Mouse (Mus musculus) kidney, postnatal 0 days (tissue): ENCODE data around the gene Ptpn13. TPM values are rescaled to one million over a fixed set of nuclear protein-coding genes. Genes with fewer than 3 reads are reported as not detected.
A peak's percentile ranks its signal among the peaks of the same experiment; 100 is the strongest.

Experiments
- ATAC-seq: fragments of 200-750 bp; cut with Nextera tagmentation; replicated peaks from 2 replicates; pipeline ENCODE4 v1.8.0; 2017; ENCODE audit warnings: low read depth, moderate number of reproducible peaks, moderate TSS enrichment, moderate library complexity; ENCODE audit not compliant: low FRiP score
- DNase-seq: peaks from one replicate; pipeline ENCODE4 v3.0.0-alpha.2; 2016; ENCODE audit warnings: low spot score
- H3K27ac ChIP-seq: fragments of 300-500 bp; sonication (generic); 2 replicates; pipeline ENCODE4 v1.5.1; 2014; ENCODE audit warnings: mild to moderate bottlenecking
- H3K27me3 ChIP-seq: fragments of 300-500 bp; sonication (generic); 2 replicates; pipeline ENCODE4 v1.6.1; 2014; ENCODE audit warnings: low read length, mixed read lengths; ENCODE audit not compliant: insufficient read depth
- H3K36me3 ChIP-seq: fragments of 300-500 bp; sonication (generic); 2 replicates; pipeline ENCODE4 v1.6.1; 2014; ENCODE audit warnings: low read length, mixed read lengths; ENCODE audit not compliant: insufficient read depth
- H3K4me1 ChIP-seq: fragments of 300-500 bp; sonication (generic); replicated peaks from 2 replicates; pipeline ENCODE4 v1.6.1; 2014; ENCODE audit warnings: antibody characterized with exemption, low read length, mixed read lengths; ENCODE audit not compliant: insufficient read depth
- H3K4me2 ChIP-seq: fragments of 300-500 bp; sonication (generic); 2 replicates; pipeline ENCODE4 v1.6.1; 2014; ENCODE audit warnings: mild to moderate bottlenecking, low read length, moderate library complexity, mixed read lengths
- H3K4me3 ChIP-seq: fragments of 300-500 bp; sonication (generic); replicated peaks from 2 replicates; pipeline ENCODE4 v1.5.1; 2014; ENCODE audit warnings: low read depth, low read length
- H3K9ac ChIP-seq: fragments of 300-500 bp; sonication (generic); 2 replicates; pipeline ENCODE4 v1.6.1; 2014; ENCODE audit warnings: low read depth, low read length
- H3K9me3 ChIP-seq: fragments of 300-500 bp; sonication (generic); replicated peaks from 2 replicates; pipeline ENCODE4 v1.6.1; 2016; ENCODE audit warnings: low read length, inconsistent platforms, mixed read lengths
- CTCF ChIP-seq: IDR thresholded peaks from 2 replicates; pipeline ENCODE4 v1.5.1; 2016; ENCODE audit warnings: antibody characterized with exemption, low read depth, mild to moderate bottlenecking, moderate library complexity
- WGBS: fragments of 180-500 bp; shearing (Covaris S2); extraction: QIAGEN DNeasy Blood & Tissue Kit; methylation state at CpG from one replicate; pipeline ENCODE4 v1.1.7; 2014; 5-methylcytosine and 5-hydroxymethylcytosine counted together
- polyA plus RNA-seq: library from polyadenylated mRNA; unstranded; fragments of >200 nt; fragmentation: Nextera tagmentation; extraction: Ambion mirVana; gene quantifications from 2 replicates; pipeline ENCODE4 v1.2.1, GENCODE M21; 2015

Ptpn13 gene
- polyA plus RNA-seq, 1 experiment from 2014 or later: 20.4 TPM

GRCm38 (mm10) chr5:103515876-103516275 lies 90.9 kb downstream of the Ptpn13 start:
- H3K4me1 ChIP-seq: no peaks in the 10 kb centered on the region
- no peak overlapping the region for H3K4me2 ChIP-seq
- TF ChIP-seq CTCF: no peak
- H3K9me3 ChIP-seq: no peaks in the 10 kb centered on the region
- no peak for DNase-seq
- WGBS: 89% methylated on average over 4 of the region's 4 CpGs
- H3K4me3 ChIP-seq: no peak overlapping the region
- no peak for ATAC-seq
- H3K9ac ChIP-seq: no peak overlapping the region
- H3K27me3 ChIP-seq: no peaks in the 10 kb centered on the region
- H3K27ac ChIP-seq: no peak overlapping the region
- H3K36me3 ChIP-seq: no peaks in the 10 kb centered on the region

DNA sequence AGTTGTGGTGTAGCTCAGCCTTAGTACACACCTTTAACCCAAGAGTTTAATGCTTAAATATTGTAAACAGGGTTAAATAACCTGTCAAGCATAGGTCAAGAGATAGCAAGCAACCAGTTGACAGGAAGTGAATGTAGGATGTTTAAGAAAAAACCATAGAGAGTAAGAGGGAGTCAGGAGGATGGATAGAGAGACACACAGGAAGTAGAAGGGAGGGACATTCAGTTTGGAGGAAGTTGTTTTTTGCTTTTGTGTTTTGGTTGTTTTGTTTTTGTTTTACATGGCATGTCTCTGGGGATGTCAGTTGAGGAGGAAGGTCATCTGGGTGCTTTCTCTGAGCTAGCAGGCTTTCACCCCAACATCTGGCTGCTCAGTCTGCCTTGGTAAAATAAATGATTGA lies 91.6 kb downstream of the Ptpn13 start:
- DNase-seq: no peak
- Histone ChIP-seq H3K4me1 (no peaks in the 10 kb centered on the region), H3K27me3 (no peaks in the 10 kb centered on the region), H3K4me2 (no peak overlapping the region), H3K9ac (no peak overlapping the region), H3K9me3 (no peaks in the 10 kb centered on the region), H3K27ac (no peak overlapping the region), H3K4me3 (no peak overlapping the region), H3K36me3 (no peaks in the 10 kb centered on the region)
- no peak for ATAC-seq
- TF ChIP-seq CTCF: no peak

DNA sequence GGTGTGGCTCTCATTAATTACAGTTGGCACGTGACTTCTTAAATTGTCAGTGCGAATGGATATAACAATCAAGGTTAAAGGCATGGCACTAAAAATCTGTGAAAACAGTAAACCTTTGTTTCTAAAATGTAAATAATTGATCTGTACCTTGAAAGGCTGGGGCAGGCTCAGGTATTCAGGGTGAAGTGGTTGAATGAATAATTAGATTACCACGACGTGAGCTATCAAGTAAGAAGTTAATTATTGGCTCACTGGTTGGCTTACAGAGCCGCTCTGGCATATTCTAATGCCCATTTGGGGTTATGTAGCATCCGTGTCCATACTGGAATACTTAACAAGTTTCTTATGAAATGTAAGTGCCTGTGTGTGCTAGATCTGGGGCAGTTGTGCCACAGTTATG lies 92.6 kb downstream of the Ptpn13 start:
- WGBS: 62% methylated on average over 6 of the region's 6 CpGs
- no peak for TF ChIP-seq CTCF
- ATAC-seq: peak; percentile 72
- no peaks in the 10 kb centered on the region for H3K9me3 ChIP-seq
- H3K4me1 ChIP-seq: no peaks in the 10 kb centered on the region
- H3K9ac ChIP-seq: no peak overlapping the region
- H3K4me2 ChIP-seq: 0 out of 2 replicates have a peak overlapping the region, but pooled peaks have one; percentile 13
- no peaks in the 10 kb centered on the region for H3K36me3 ChIP-seq
- H3K27ac ChIP-seq: 0 out of 2 replicates have a peak overlapping the region, but pooled peaks have one; percentile 60
- peak; percentile 48 for DNase-seq
- H3K4me3 ChIP-seq: no peak overlapping the region
- no peaks in the 10 kb centered on the region for H3K27me3 ChIP-seq

DNA sequence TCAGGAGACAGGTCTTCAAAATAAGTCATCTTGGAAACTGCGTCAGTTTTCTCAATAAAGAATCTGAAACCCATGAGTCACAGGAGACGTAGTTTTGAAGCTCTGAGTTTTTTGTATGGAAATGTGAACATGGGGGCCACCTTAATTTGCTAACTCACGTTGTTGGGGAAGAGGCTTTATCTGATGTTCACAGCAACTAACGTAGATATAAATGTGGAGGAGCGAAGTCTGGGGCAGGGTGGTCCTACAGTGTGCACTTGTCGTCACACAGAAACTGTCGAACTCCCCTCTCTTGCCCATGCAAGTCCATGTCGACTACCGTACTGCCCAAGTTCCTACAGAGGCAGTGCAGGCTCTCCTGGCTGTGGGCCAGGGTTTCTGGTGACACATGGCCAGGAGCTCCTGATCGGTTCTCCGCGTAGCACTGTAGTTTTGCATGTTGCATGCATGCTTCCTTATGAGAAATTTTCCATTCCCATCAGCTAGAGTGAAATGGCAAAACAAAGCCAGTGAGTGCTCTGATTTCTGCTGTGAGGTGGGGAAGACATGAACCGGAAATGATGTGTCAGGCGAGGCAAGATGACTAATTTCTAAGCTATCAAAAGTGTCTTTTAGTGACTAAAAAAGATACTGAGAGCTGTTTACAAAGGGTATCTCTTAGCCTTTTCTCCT lies 93.9 kb downstream of the Ptpn13 start:
- Histone ChIP-seq H3K9me3 (no peaks in the 10 kb centered on the region), H3K9ac (no peak overlapping the region), H3K27me3 (no peaks in the 10 kb centered on the region), H3K4me2 (no peak overlapping the region), H3K4me3 (no peak overlapping the region), H3K27ac (0 out of 2 replicates have a peak overlapping the region, but pooled peaks have one; percentile 16), H3K4me1 (no peaks in the 10 kb centered on the region), H3K36me3 (peaks cover 5% of the 10 kb centered on the region; the same call in 1 of the 2 replicates)
- ATAC-seq (peak; percentile 30; the same call in 1 of the 2 replicates), DNase-seq (no peak)
- TF ChIP-seq CTCF: no peak
- 73% methylated on average over 14 of the region's 14 CpGs for WGBS

- no peak for ATAC-seq
- Histone ChIP-seq H3K9ac (no peak overlapping the region), H3K4me2 (no peak overlapping the region), H3K9me3 (no peaks in the 10 kb centered on the region), H3K4me1 (no peaks in the 10 kb centered on the region), H3K4me3 (no peak overlapping the region), H3K36me3 (peaks cover 15% of the 10 kb centered on the region; the same call in 1 of the 2 replicates), H3K27ac (no peak overlapping the region), H3K27me3 (no peaks in the 10 kb centered on the region)
- 55% methylated on average over 3 of the region's 3 CpGs for WGBS
- DNase-seq: no peak
- no peak for TF ChIP-seq CTCF
Measured at GRCm38 (mm10) chr5:103522371-103522770, 97.4 kb downstream of the Ptpn13 start.

- H3K36me3 ChIP-seq: peaks cover 41% of the 10 kb centered on the region
- H3K4me2 ChIP-seq: no peak overlapping the region
- no peaks in the 10 kb centered on the region for H3K9me3 ChIP-seq
- no peak overlapping the region for H3K27ac ChIP-seq
- no peak for TF ChIP-seq CTCF
- ATAC-seq: no peak
- H3K9ac ChIP-seq: no peak overlapping the region
- 77% methylated on average over 20 of the region's 20 CpGs for WGBS
- H3K4me3 ChIP-seq: no peak overlapping the region
- no peak for DNase-seq
- H3K27me3 ChIP-seq: no peaks in the 10 kb centered on the region
- H3K4me1 ChIP-seq: no peaks in the 10 kb centered on the region
Measured at GRCm38 (mm10) chr5:103526668-103527436, 101.9 kb downstream of the Ptpn13 start.
